Mouse (Mus musculus) erythroblast, embryonic 14.5 days (primary cell): ENCODE data around the gene Gabrr3. TPM values are rescaled to one million over a fixed set of nuclear protein-coding genes. Genes with fewer than 3 reads are reported as not detected.

Experiments
- H3K27me3 ChIP-seq: 2 replicates; pipeline ENCODE4 v1.6.1; 2012; ENCODE audit warnings: inconsistent platforms; ENCODE audit not compliant: control insufficient read depth
- H3K36me3 ChIP-seq: 2 replicates; pipeline ENCODE4 v1.6.1; 2012; ENCODE audit warnings: mild to moderate bottlenecking, inconsistent platforms; ENCODE audit not compliant: control insufficient read depth
- H3K4me1 ChIP-seq: 2 replicates; pipeline ENCODE4 v1.6.1; 2012; ENCODE audit warnings: inconsistent platforms; ENCODE audit not compliant: control insufficient read depth
- H3K4me3 ChIP-seq: replicated peaks from 2 replicates; pipeline ENCODE3; 2012; ENCODE audit warnings: moderate library complexity, mild to moderate bottlenecking, inconsistent platforms
- H3K9me3 ChIP-seq: 2 replicates; pipeline ENCODE4 v1.6.1; 2012; ENCODE audit warnings: low read length, inconsistent platforms, mixed read lengths; ENCODE audit not compliant: control insufficient read depth
- GATA1 ChIP-seq: IDR thresholded peaks from 2 replicates; pipeline ENCODE4 v1.6.1; 2012; ENCODE audit warnings: low read length, inconsistent platforms, mixed read lengths
- TAL1 ChIP-seq: IDR thresholded peaks from 3 replicates; pipeline ENCODE4 v1.6.1; 2012; ENCODE audit warnings: low read length, inconsistent platforms, mixed read lengths
- polyA plus RNA-seq: library from polyadenylated mRNA; stranded (reverse); fragments of >175 nt; gene quantifications from 2 replicates; pipeline ENCODE4 v1.2.3, GENCODE M21; 2012

Gabrr3 gene
- polyA plus RNA-seq = 0.01 TPM in 1 of 2 replicates, not detected in the other

DNA sequence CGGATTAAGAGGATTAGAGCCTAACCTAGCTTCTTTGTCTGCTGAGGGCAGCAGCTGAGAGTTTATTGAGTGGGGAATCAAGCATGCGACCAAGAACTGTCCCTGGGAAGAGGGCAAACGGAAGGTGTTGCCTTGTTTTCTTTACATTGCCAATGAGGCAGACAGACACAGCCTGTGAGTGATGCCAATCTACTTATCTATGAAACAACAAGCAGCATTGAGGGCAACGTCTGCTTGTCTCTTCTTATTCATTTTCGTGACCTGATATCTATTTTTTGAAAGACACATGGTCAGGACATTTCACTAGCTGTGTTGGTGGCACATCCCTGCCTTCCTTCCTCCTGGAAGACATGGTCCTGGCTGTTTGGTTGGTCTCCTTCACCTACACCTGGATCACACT, at the start of gene Gabrr3:
TSS of gene Gabrr3 (plus strand) at position 301 of the 400 bp plus-strand sequence.
- Histone ChIP-seq H3K27me3 (no peaks in the 10 kb centered on the region), H3K9me3 (peaks cover 2% of the 10 kb centered on the region; the same call in 1 of the 2 replicates), H3K4me1 (no peaks in the 10 kb centered on the region), H3K4me3 (no peak within 1 kb of the TSS), H3K36me3 (no peaks in the 10 kb centered on the region)
- no peak for TF ChIP-seq TAL1
- no peak for TF ChIP-seq GATA1

- TF ChIP-seq TAL1 (no peak), GATA1 (no peak)
- Histone ChIP-seq H3K4me3 (no peak within 1 kb of the TSS), H3K4me1 (no peaks in the 10 kb centered on the region), H3K36me3 (no peaks in the 10 kb centered on the region), H3K9me3 (no peaks in the 10 kb centered on the region; the same call in 1 of the 2 replicates), H3K27me3 (no peaks in the 10 kb centered on the region)
Observed at GRCm38 (mm10) chr16:59363893-59364292, 43.2 kb upstream of the Gabrr3 start, which contains the start of gene Olfr209. Gene Olfr209 (minus strand): TSS chr16:59363993.

GRCm38 (mm10) chr16:59393300-59393699, 13.8 kb upstream of the Gabrr3 start:
- no peaks in the 10 kb centered on the region for H3K27me3 ChIP-seq
- H3K4me1 ChIP-seq = no peaks in the 10 kb centered on the region
- no peak overlapping the region for H3K4me3 ChIP-seq
- no peaks in the 10 kb centered on the region for H3K36me3 ChIP-seq
- H3K9me3 ChIP-seq = peaks cover 2% of the 10 kb centered on the region; the same call in 1 of the 2 replicates
- no peak for TF ChIP-seq GATA1
- TF ChIP-seq TAL1 = no peak

DNA sequence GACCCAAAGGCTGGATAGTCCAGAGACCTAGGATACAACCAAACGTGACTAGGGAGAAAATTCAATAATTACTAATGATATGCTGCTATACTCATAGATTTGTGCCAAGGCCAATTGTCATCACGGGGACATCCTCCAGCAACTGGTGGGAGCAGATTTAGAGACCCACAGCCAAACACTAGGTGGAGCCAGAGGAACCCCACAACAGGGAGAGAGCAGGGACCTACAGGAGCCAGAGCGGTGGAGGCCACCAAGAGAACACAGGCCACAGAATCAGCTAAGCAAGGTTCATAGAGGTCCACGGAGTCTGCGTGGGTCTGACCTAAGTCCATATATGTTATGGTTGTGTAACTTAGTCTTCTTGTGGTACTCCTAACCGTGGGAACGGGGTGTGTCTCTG, 6.0 kb upstream of the Gabrr3 start:
- Histone ChIP-seq H3K4me1 (no peaks in the 10 kb centered on the region), H3K27me3 (no peaks in the 10 kb centered on the region), H3K4me3 (no peak overlapping the region), H3K36me3 (no peaks in the 10 kb centered on the region), H3K9me3 (no peaks in the 10 kb centered on the region; the same call in 1 of the 2 replicates)
- no peak for TF ChIP-seq GATA1
- TF ChIP-seq TAL1 = no peak

DNA sequence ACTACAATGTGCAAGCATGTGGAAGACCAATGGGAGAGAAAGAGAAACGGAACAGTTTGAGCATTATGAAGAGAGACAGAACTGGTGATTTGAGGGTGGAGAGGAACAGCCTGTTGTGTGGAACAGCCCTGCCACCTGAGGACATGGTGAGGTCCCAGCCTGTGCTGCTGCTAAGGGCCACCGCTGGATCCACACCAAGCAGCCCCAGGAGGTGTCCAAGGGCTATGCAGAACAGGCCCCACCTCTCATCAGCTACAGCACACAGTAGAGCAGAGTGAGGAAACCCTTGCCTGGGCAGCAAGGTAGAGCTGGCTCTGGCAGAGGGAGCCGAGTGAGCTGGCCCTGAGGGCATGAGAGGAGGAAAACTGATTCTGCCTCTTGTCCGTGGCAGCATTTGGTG, 5.1 kb upstream of the Gabrr3 start:
- no peak overlapping the region for H3K4me3 ChIP-seq
- no peaks in the 10 kb centered on the region for H3K27me3 ChIP-seq
- no peaks in the 10 kb centered on the region for H3K4me1 ChIP-seq
- H3K36me3 ChIP-seq = no peaks in the 10 kb centered on the region
- no peaks in the 10 kb centered on the region; the same call in 1 of the 2 replicates for H3K9me3 ChIP-seq
- no peak for TF ChIP-seq GATA1
- TF ChIP-seq TAL1 = no peak

DNA sequence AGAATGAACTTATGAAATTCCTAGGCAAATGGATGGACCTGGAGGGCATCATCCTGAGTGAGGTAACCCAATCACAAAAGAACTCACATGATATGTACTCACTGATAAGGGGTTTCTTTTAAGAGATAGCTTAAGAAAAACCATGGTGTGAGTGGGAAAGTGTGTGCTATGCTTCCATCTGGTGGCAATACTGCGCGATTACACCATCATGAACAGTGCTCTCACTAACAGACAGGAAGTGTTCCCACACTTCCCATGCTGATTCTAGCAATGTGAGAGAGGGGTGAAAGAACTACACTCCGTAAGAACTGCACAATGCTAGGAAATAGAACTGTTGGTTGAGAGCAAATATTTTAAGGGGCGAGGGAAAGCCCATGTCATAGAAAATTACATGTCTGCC, 3.4 kb upstream of the Gabrr3 start:
- no peaks in the 10 kb centered on the region for H3K36me3 ChIP-seq
- H3K27me3 ChIP-seq = no peaks in the 10 kb centered on the region
- no peak overlapping the region for H3K4me3 ChIP-seq
- H3K4me1 ChIP-seq = no peaks in the 10 kb centered on the region
- TF ChIP-seq GATA1 = no peak
- no peak for TF ChIP-seq TAL1
- H3K9me3 ChIP-seq = no peaks in the 10 kb centered on the region

DNA sequence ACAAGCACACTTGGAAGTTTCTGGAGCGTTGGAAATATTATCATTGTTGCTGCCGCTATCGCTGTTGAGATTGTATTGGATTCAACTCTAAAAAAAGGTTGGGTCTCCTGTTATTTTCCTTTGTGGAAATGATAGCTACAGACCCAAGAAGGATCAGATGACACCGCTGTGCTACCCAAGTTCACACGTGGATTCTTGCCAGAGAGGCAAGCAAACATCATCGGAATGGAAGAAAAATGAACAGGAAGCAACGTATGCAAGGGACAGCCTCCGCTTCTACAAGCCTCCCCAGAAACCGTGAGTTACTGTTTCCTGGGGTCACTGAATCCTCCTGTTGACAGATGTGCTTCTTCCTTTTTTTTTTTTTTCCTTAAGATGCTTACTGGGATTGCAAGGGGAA, 2.3 kb upstream of the Gabrr3 start:
- Histone ChIP-seq H3K9me3 (peaks cover 2% of the 10 kb centered on the region; the same call in 1 of the 2 replicates), H3K4me3 (no peak overlapping the region), H3K36me3 (no peaks in the 10 kb centered on the region), H3K4me1 (no peaks in the 10 kb centered on the region), H3K27me3 (no peaks in the 10 kb centered on the region)
- TF ChIP-seq TAL1 = no peak; the same call in 2 of the 3 replicates
- TF ChIP-seq GATA1 = no peak

GRCm38 (mm10) chr16:59409341-59409748, 2.2 kb downstream of the Gabrr3 start:
- no peaks in the 10 kb centered on the region for H3K27me3 ChIP-seq
- no peak overlapping the region for H3K4me3 ChIP-seq
- TF ChIP-seq TAL1 = no peak
- TF ChIP-seq GATA1 = no peak
- peaks cover 2% of the 10 kb centered on the region; the same call in 1 of the 2 replicates for H3K9me3 ChIP-seq
- H3K36me3 ChIP-seq = no peaks in the 10 kb centered on the region
- H3K4me1 ChIP-seq = no peaks in the 10 kb centered on the region

GRCm38 (mm10) chr16:59409800-59410199, 2.7 kb downstream of the Gabrr3 start:
- H3K27me3 ChIP-seq = no peaks in the 10 kb centered on the region
- no peaks in the 10 kb centered on the region for H3K36me3 ChIP-seq
- no peaks in the 10 kb centered on the region for H3K4me1 ChIP-seq
- H3K4me3 ChIP-seq = no peak overlapping the region
- peaks cover 2% of the 10 kb centered on the region; the same call in 1 of the 2 replicates for H3K9me3 ChIP-seq
- TF ChIP-seq GATA1 = no peak
- no peak for TF ChIP-seq TAL1

DNA sequence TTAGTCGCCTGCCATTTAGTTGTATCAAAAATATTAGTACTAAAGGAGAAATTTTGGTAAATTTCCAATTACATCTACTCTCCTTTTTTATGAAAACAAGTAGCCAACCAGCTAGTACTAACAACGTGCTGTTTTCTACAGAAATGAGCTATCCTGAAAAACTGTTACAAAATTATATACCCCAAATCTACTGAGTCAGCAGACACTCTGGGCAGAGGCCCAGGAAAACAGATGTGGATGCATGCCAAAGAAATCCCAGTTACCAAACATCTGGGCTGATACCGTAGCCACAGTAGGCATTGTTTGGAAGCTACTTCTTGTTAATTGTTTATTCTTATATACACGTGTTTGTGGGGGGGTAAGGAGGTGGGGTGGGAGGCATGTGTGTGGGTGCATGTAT, 6.3 kb downstream of the Gabrr3 start:
- Histone ChIP-seq H3K27me3 (no peaks in the 10 kb centered on the region), H3K36me3 (no peaks in the 10 kb centered on the region), H3K4me3 (no peak overlapping the region), H3K9me3 (peaks cover 2% of the 10 kb centered on the region; the same call in 1 of the 2 replicates), H3K4me1 (no peaks in the 10 kb centered on the region)
- TF ChIP-seq GATA1 (no peak), TAL1 (no peak)
